Mouse (Mus musculus) left cerebral cortex, adult 6 months (tissue): Measurements from ENCODE around the gene Dennd5a. TPM values are rescaled to one million over a fixed set of nuclear protein-coding genes. Genes with fewer than 3 reads are reported as not detected.

ENCODE experiments used
- long read RNA-seq, 2 experiments: library from polyadenylated mRNA; unstranded; transcript quantifications; one replicate each; pipeline ENCODE4 v2.0.0; 2019 to 2020
- polyA plus RNA-seq: library from polyadenylated mRNA; unstranded; fragments of <200 nt; fragmentation: Nextera tagmentation; gene quantifications from 2 replicates; pipeline ENCODE4 v1.2.3, GENCODE M21; 2021

The Dennd5a gene
- 36.8 and 53.6 TPM in 2 replicates for polyA plus RNA-seq
- long read RNA-seq, experiment 1, full-length matches to known transcripts = 40 of 231 reads
- long read RNA-seq, experiment 1, partial matches to known transcripts = 172 of 231 reads
- long read RNA-seq, experiment 1, other reads (novel, unspliced or antisense) = 19 of 231 reads
- long read RNA-seq, experiment 2, partial matches to known transcripts = 53 of 80 reads
- long read RNA-seq, experiment 2, other reads (novel, unspliced or antisense) = 23 of 80 reads

DNA sequence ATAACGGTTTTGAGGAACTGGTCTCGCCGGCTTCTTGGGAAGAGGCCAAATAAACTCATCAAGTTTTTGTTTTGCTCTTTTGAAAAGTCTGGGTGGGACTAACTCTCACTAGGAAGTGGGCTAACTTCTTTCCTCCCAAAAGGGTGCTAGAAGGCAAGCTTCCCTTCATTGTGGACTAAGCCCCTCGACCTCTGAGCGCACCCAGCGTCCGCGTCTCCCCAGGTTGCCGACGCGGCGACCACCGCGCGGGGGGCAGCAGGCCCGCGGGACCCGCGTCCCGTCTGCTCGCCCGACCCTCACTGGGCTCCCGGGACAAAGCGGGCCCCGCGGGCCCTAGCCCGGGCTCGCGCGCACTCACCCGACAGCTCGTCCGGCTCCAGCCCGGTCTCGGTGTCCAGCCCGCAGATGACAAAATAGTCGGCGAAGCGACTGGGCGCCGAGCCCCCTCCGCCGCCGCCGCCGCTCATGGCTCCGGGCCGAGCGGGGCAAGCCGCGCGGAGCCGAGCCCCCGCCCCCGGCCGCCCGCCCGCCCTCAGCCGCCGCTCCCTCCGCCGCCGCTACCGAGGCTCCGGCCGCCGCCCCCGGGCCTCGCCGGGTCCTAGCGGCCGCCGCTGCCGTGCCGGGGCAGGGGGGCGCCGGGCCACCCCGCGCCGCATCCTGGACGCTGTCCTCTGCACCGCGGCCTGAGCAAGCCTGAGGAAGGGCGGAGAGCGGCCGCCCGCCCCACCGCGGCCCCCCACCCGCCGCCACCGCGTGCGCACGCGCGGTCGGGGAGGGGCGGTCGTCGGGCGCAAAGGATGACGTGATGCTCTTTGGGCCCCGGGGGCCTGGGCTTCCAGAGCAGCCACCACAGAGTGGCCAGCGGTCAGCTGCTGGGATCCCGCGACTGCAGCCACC lies at the start of gene Dennd5a:
TSS of gene Dennd5a (minus strand) at position 755 of the 897 bp plus-strand sequence.

DNA sequence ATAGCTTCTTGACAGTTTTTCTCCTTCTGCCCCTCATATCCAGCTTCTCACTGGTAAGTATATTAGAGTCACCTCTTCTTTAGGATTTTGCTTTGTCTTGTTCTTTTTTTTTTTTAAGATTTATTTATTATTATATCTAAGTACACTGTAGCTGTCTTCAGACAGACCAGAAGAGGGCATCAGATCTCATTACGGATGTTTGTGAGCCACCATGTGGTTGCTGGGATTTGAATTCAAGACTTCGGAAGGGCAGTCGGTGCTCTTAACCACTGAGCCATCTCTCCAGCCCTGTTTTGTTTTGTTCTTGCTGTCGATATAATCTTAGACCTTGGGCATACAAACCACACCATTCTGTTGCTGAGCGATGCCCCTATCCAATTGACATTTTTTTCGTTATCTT lies 26.5 kb upstream of the Dennd5a start, which contains the start of gene Tmem41b:
TSS of gene Tmem41b (minus strand) at position 155 of the 400 bp plus-strand sequence.

DNA sequence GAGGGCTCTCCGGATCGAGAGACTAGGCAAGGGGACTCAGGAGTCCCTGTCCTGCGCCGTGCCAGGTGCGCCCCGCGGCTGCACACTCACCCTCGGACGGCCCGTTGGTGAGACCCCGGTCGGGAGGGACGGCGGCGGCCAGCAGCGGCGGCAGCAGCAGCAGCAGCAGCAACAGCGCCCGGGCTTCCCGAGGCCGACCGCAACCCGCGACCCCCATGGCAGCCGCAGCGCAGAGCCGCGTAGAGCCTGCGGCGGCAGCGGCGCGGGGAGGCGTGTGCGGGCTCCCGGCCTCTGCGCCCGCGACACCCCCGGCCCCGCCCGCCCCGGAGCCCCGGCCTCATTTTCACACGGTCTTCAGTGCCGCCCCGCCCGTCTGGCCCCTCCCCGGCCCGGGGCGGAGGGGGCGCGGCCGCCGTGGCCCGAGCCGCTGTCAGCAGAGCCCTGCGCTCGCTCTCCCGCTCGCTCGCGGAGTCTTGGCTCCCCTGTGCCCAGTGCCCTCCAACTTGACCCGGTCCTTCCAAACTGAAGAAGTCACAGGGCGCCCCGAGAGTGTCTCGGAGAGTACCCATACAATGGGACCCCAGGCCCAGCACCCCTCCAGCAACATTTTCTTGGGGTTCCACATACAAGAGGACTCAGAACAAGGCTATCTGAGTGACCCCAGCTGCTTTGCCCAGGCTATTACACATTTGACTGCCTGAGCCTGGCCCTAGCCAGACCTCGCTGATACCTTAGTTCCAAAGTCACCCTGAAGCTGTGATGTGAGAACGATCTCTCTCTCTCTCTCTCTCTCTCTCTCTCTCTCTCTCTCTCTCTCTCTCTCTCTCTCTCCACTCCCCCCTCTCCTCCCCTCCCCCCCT lies 94.7 kb downstream of the Dennd5a start, which contains the start of gene Scube2:
TSS of gene Scube2 (minus strand) at position 310 of the 860 bp plus-strand sequence.

Other genes with a start within 250 kb of the Dennd5a start
- gene BC051019, start 236.6 kb downstream of the Dennd5a start, polyA plus RNA-seq = 0.12 and 0.24 TPM in 2 replicates
- 0.18 TPM in 1 of 2 replicates, not detected in the other for gene Ascl3, start 228.7 kb downstream of the Dennd5a start, polyA plus RNA-seq
- 179 and 223 TPM in 2 replicates for gene Tmem9b, start 207.6 kb downstream of the Dennd5a start, polyA plus RNA-seq
- gene Nrip3, start 178.4 kb downstream of the Dennd5a start, polyA plus RNA-seq = 38.8 and 43.7 TPM in 2 replicates
- 0.29 and 0.45 TPM in 2 replicates for gene Scube2, start 94.8 kb downstream of the Dennd5a start, polyA plus RNA-seq
- 45.9 and 46.8 TPM in 2 replicates for gene Tmem41b, start 26.5 kb upstream of the Dennd5a start, polyA plus RNA-seq
- 16.8 and 32.6 TPM in 2 replicates for gene Ipo7, start 57.8 kb upstream of the Dennd5a start, polyA plus RNA-seq
- 9.6 and 11.1 TPM in 2 replicates for gene Zfp143, start 100.7 kb upstream of the Dennd5a start, polyA plus RNA-seq
- gene Wee1, start 161.6 kb upstream of the Dennd5a start, polyA plus RNA-seq = 8.4 and 11.9 TPM in 2 replicates